Mouse (Mus musculus): ENCODE results near the gene Meis1.
A peak's percentile ranks its signal among the peaks of the same experiment; 100 is the strongest.

Meis1 gene

GRCm38 (mm10) chr11:18989669-18990243, 29.0 kb downstream of the Meis1 start:
- no peak for DNase-seq

DNA sequence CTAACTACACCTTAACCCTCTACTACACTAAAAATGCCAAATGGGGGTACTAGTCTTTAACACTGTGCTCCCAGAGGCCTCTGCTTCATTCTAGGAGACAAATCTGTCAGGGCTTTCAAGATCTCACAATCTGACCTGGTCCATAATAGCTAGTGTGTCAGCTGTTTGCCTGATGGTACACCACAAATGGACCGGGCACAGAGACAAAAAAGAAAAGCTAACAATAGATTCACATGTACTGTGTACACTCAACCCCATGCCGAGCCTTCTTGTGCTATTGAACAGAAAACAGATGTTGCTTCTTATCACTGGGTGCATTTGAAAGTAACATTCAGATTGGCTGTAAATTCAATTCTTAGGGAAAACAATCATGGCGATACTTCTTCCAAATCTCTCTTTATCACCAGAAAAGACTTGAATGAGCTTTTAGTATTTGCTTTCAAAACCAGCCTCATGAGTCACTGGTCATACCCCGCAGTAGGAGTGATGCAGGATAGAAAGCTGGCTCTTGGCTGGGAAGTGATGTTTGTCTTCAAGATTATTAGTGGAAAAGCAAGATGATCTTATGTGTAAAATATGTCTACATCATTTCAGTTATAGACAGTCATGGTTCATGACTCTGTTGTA, 30.0 kb downstream of the Meis1 start:
- peak; percentile 33 to 40 for DNase-seq

- no peak for DNase-seq
Observed at GRCm38 (mm10) chr11:18983813-18984212, 35.0 kb downstream of the Meis1 start.

DNA sequence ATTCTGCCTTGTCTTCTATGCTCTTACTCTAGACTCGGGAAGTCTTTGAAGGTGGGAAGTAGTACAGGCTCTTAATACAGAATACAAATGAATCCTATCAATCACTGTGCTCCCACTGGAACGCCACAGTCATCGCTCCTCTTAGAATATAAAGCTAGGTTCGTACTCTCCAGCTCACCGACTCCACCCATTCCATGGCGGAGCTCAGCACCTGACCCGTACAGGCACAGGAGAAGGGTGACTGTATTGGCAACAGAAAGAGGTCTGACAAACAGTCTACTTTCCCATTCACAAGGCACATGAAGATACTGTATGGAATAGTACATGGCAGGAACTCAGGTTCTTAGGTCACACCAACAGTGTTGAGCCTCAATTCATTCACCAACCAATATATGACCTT, 35.5 kb downstream of the Meis1 start:
- no peak for DNase-seq

- no peak for DNase-seq
Observed at GRCm38 (mm10) chr11:18982331-18982730, 36.5 kb downstream of the Meis1 start.

DNA sequence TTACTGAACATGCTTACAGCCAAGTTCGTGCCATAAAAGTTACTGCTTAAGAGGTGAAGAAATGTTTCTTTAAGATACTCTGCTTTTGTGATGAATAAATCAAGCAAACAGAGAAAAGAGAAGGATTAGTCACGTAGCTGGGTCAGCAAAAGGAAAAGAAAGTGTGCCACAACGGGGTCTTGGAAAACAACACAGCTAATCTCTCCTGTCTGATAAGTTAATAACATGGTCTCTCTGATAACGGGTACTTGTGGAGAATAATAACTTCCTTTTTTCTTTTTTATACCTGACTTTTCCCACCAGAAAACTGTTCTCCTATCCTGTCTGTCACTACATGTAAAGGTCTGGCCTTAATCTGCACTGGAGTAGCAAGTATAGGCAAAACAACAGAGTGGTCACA, 37.4 kb downstream of the Meis1 start:
- no peak for DNase-seq

DNA sequence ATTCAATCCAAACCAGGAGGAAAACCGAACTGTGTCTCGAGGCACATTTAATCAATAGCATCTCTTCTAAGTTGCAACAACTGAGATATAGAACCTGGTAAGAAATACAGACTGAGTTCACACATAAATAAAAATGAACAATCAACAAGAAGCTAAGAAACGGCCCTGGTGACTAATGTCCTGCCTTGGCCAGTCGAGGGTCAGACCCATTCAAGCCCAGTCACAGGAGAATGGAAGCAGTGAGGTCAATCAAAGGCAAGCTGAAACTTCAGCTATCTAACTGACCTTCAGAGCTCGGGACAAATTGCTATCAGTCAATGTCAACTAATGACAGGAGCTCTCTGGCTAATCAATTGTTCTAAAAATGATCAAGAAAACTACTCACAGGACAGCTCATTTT, 38.2 kb downstream of the Meis1 start:
- DNase-seq, result no peak

DNA sequence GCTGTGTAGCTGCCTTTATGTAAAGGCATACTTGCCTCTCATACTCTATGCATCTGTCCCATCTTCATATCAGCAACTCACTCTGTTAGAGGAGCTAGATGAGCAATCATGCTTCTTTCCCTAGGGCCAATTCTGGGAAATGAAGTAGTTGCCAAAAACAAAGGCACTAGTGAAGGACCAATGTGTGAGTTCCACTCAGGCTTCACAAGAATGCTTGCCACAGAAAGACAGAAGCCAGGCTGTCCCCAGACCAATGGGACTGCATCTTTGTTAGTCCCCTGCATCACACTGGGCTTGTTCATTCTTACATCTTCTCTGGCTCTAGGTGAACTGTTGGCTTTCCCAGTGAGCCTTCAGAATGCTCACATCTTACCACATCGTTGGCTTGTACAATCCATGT, 43.7 kb downstream of the Meis1 start:
- DNase-seq, result no peak

DNA sequence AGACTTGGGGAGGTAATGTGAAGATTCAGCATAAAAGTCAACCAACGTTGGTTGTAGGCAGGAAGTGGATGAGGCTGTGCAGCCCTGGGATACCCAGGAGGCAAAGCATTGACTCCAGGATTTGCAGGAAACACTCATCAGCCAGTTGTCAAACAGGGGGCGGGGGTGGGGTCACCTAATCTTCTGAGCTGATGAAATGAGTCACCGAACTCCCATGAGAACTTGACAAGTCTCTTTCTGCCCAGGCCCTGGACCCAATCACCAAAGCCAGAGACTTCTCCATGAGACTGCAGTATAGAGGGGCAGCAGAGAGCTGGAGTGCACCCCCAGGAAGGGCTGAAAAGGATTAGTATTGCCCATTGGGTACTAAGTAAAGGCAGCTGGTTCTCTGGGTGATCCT, 45.0 kb downstream of the Meis1 start:
- DNase-seq, result no peak

DNA sequence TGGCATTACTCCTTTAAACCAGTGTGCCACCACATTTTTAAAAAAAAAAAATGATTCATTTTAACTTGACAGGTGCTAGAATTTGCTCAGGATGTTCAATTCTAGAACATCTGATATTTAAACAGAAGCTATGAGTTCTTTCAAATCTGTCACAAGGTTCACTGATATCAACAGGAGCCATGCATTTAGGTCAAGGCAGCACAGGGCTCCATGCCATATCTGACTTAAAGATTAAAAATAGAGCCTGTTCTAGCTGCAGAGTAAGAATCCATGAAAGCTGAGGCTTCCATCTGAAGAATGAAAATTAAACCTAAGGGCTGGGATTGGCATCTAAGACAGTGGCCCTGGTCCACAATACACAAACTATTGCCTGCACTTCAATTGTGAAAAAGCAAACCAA, 45.8 kb downstream of the Meis1 start:
- DNase-seq, result peak in 1 of 2 experiments; percentile 55

DNA sequence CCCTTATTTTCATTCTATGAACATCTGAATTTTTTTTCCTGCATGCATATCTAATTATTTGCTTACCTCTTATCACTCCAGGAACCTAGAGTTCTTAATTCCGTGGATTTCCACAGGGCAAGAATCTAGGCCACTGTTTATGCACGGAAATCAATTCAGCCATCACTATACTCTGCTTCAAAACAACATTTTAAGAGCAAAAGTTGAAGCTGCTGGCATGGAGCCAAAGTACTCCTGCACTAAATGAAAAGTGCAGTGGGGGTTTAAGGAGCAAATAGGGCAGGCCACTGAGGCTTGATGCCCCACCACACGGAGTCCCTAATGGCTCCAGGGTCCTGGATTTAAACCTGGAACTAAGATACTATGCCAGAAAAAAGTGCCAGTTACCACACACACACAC, 47.2 kb downstream of the Meis1 start:
- peak in 1 of 2 experiments; percentile 52 for DNase-seq

GRCm38 (mm10) chr11:18969920-18970336, 48.9 kb downstream of the Meis1 start:
- DNase-seq, result no peak

GRCm38 (mm10) chr11:18964418-18964817, 54.4 kb downstream of the Meis1 start:
- DNase-seq, result peak; percentile 47 to 58

- DNase-seq, result no peak
Observed at GRCm38 (mm10) chr11:18963202-18964136, 55.3 kb downstream of the Meis1 start.

GRCm38 (mm10) chr11:18959465-18959864, 59.3 kb downstream of the Meis1 start:
- no peak for DNase-seq

DNA sequence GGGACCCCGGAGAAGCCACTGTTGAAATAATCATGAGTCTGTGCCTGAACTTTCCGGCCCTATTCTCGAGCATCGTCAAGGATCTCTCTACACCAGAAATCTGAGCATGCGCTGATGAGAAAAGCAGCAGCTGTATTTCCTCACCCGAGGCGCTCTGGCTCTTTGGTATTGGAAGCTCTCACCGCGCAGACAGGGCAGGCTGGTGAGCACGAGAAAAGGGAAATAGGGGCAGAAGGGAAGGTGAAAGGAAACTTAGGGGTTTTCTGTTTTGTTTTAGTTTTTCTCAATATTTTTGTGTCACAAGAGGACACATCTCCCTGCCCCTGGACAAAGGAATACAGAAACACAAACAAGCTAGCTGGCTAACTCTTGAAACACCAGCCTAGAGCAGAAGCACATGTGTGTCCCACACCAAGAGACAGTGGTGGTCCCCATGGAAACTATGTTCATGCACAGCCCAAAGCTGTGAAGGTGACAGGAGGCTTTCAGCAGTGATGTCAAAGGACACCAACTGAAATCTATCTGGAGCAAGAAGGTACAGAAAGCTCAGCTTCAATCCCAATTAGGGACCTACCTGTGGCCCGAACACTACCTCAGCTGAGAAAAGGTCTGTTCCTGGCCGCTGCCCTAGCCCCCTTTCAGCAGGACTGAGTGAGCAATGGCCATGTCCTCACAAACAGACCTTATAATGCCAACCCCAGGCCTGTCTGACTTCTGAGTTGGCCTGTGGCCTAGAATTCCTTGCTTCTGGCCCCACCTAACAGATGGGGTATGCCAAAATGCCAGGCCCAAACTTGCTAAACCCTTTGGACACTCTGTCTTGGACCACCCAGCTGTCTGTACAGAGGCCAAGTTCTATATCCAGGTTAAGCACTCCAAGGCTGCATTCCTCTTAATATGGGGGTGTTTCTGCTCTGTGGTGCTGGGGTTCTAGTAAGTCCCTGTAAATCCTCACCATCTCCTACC, 60.7 kb downstream of the Meis1 start:
- peak; percentile 32 to 50 for DNase-seq

- DNase-seq, result no peak
Observed at GRCm38 (mm10) chr11:18957097-18957804, 61.5 kb downstream of the Meis1 start.

- DNase-seq, result peak; percentile 54 to 74
Observed at GRCm38 (mm10) chr11:18955969-18956368, 62.8 kb downstream of the Meis1 start.

GRCm38 (mm10) chr11:18954852-18955251, 63.9 kb downstream of the Meis1 start:
- DNase-seq, result no peak

DNA sequence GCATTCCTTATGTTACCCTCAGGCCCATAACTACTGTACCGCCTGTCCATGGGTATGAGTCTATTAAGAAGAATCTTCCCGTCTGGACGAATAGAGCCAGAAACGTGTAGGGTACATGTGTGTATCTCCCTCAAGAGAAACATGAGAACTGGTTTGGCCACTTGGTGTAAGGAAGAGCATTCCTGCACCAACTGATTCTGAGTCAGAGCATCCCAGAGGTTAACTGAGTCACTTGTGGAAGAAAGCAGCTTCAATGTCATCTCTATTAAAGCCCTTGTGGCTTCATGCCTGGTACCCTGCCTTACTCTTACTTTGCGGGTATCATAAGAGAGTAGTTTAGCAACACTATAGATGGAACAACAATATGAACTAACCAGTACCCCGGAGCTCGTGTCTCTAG, 64.9 kb downstream of the Meis1 start:
- no peak for DNase-seq

- DNase-seq, result no peak
Observed at GRCm38 (mm10) chr11:18948600-18949295, 70.0 kb downstream of the Meis1 start.

Measured in cerebellum, postnatal 25 days (tissue).